Mouse (Mus musculus) mouse trophoblast stem cell (cell line): Measurements from ENCODE around the gene Ssbp4.

Experiments
- in situ Hi-C, 2 experiments: fragments of 300-500 bp; cut with MseI, MboI; formaldehyde crosslinking; loops; 2 replicates in 1 of 2; 3 replicates in 1 of 2; pipeline ENCODE4 v1.15.1; 2025

Ssbp4 gene

DNA sequence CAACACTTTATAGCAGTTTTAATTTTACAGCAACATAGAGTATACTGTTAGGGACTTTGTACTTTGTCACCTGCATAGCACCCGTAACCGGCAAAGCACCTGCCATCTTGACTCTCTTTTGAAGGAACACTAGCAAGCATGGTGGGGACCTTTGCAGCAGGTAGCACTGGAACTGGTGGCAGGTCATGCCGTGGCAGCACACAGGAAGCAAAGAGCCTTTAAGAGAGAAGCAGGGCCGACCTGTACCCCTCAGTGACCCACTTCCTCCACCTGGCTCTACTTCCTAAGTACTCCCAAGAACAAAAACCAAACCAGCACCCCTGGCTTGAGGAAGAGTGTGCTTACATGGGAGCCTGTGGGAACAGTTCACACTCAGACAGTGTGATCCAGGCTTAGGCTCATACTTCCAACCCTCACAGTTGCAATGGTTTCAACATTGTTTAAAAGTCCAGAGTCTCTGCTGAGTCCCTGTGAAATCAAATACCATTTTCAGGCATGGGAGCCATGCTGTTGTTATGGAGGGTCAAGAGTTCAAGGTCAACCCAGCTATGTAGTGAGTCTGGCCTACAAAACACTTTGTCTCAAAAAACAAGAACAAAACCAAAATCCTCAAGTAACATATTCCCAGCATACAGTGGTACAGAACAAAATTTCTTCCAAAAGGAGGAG is 53.5 kb downstream of the Ssbp4 start:
- in situ Hi-C loops, result no loop called here

DNA sequence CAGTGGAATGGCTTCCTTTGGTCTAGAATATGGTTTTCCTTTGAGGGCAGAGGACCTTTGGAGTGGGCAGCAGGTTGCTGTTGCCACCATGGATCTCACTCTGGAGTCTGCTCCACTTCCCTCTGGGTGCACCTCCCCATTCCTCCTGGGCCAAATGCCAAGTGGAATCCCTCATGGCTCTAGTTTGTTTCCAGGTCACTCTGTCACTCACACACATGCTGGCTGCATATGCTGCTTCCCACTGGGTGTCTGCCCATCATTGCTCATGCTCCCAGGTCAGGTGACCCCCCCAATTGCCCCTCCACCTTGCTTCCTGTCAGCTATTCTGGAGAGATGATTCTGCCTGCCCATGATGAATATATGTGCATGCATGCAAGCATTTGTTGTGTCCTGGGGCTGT is 54.9 kb downstream of the Ssbp4 start:
- in situ Hi-C loops, result no loop called here

DNA sequence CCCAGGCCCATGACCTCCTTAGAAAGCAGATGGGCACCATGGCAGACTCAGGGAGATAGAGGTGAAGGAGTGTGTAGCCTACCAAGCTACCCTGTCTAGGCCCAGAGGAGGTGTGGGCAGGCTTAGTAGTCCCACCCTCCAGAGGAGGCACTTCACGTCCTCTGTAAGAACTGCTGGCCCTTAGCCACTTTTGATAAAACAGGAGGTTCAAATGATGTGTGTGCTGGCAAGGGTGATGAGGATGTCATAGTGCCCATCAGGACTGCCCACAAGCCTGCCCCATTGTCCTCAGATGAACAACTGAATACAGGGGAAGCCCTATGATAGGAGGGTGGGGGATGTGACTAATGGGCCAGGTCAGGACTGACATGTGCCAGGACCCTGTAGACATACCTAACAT is 55.8 kb downstream of the Ssbp4 start:
- in situ Hi-C loops, result no loop called here

DNA sequence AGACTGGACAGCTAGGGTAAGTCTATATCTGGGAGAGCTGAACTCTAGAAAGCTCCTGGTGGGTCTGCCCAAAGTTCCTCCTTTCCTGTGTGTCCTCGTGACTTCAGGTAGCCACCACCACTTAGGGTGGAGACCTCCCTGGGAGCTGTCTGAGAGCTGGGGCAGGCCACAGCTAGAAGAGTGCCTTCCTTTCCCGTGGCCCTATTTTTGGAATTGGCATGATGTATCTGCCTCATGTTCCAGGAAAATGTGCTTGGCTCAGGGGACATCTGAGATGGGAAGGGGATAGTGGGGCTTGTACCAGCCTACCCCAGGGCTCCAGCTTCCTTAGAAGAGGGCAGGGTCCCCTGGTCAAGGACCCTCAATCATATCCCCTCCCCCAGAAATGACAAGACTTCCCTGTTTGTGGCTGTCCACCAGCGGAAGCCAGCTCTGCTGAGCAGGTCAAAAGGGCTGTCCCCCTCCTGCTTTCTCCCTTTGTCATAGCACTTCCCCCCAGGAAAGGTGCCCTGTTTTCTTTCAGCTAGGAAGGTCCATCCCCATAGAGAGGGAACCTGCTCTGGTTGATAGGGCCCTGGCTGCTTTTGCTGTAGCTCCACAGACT is 57.0 kb downstream of the Ssbp4 start:
- in situ Hi-C loops, result no loop called here

DNA sequence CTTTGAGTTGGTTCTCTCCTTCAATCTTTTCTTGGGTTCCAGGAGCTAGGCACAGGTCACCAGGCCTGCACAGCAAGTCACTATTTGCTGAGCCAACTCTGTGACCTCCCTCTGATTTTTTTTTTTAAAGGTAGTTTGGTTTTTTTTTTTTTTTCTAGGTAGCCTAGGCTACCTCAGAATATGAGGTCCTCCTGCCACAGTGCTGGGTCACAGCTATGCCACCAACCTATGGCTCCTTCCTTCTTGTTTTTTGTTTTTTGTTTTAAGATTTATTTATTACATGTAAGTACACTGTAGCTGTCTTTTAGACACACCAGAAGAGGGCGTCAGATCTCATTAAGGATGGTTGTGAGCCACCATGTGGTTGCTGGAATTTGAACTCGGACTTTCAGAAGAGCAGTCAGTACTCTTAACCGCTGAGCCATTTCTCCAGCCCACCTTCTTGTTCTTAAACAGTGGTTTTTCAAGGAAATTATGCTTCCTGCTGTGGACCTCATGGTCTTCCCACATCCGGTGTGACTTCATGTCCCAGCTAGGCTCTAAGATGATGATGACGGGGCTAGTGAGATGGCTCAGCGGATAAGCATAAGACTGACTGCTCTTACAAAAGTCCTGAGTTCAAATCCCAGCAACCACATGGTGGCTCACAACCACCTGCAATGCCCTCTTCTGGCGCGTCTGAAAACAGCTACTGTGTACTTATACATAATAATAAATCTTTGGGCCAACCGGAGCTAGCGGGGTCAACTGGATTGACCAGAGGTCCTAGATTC is 59.1 kb downstream of the Ssbp4 start:
- in situ Hi-C loops, result loop anchor here in 1 of 2 experiments (5.0 kb wide), 1 partner anchor 38 kb away; no protein-coding TSS in a partner anchor

DNA sequence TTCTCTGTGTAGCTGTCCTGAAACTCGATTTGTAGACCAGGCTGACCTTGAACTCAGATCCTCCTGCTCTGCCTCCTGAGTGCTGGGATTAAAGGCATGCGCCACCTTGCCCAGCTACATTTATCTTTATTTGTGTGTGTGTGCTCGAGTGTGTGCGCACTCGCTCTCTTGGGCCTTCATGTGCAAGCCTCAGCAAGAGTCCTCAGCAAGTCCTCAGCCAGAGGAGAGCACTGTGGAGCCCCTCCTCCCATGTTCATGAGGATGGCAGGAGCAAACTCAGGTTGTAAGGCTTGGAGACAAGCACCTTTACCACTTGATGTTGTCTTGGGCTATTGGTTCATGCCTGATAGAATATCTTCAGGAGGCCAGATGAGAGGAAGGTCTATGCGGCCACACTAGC is 60.9 kb downstream of the Ssbp4 start:
- in situ Hi-C loops, result loop anchor here in 1 of 2 experiments (5.0 kb wide), 1 partner anchor 40 kb away; no protein-coding TSS in a partner anchor
